In genomic region chr2:50493597-50494335, GRCm38 (mm10) we compare ENCODE assay signal across 15 mouse cellular contexts.
DNase-seq lines count a peak whose midpoint lies in the region; ATAC-seq and TF ChIP-seq lines count a peak whose summit lies in the region.
"Had no signal": no experiment of that assay in that cellular context is flagged by ENCODE, and none has a peak within 500 bp of the region (broad histone marks: within the 10 kb centered on the region; RNA-seq: fewer than 3 reads in every experiment).

No protein-coding gene starts in this region.

- H3K9me3 ChIP-seq in limb, embryonic 13.5 days, result no peaks in the 10 kb centered on the region
- H3K9me3 ChIP-seq in limb, embryonic 10.5 days (replicated peaks), result no peaks in the 10 kb centered on the region
- no peaks in the 10 kb centered on the region for H3K9me3 ChIP-seq in CH12.LX (replicated peaks; ENCODE audit: low read length)
- H3K9me3 ChIP-seq: embryonic facial prominence, embryonic 13.5 days; forebrain, embryonic 12.5 days; liver, embryonic 13.5 days; neural tube, embryonic 15.5 days had no signal

- TF ChIP-seq CTCF in CH12.LX (conservative IDR thresholded peaks at IDR 0.05 in 1 of 2, IDR thresholded peaks at IDR 0.05 in 1 of 2; ENCODE audit: low read depth in 2 of 2, low read length in 2 of 2) (no peak), Patski (IDR thresholded peaks at IDR 0.05) (no peak)
- no peak for TF ChIP-seq CTCF in thymus, adult 2 months (IDR thresholded peaks at IDR 0.05; ENCODE audit: borderline replicate concordance, control insufficient read depth, extremely low read depth, insufficient read depth, low read length, poor library complexity)

- H3K36me3 ChIP-seq in limb, embryonic 13.5 days, result no peaks in the 10 kb centered on the region
- no peaks in the 10 kb centered on the region for H3K36me3 ChIP-seq in limb, embryonic 10.5 days
- no peaks in the 10 kb centered on the region for H3K36me3 ChIP-seq in CH12.LX (replicated peaks in 1 of 2; ENCODE audit: control insufficient read depth in 1 of 2, insufficient read depth in 1 of 2, low read length in 1 of 2)
- H3K36me3 ChIP-seq in thymus, adult 2 months (ENCODE audit: control insufficient read depth, insufficient read depth, low read length), result no peaks in the 10 kb centered on the region
- H3K36me3 ChIP-seq: embryonic facial prominence, embryonic 13.5 days; forebrain, embryonic 12.5 days; liver, embryonic 13.5 days; neural tube, embryonic 15.5 days had no signal

- dilution Hi-C loops in CH12.LX (cut with MboI; ENCODE audit: extremely low pct_ligation_motif_present, extremely low pct_unique_long_range_greater_than_20kb, low sequenced_read_pairs), result no loop called here

- peak; percentile 48; the same call in 1 of the 2 replicates for ATAC-seq in limb, embryonic 13.5 days (ENCODE audit: low FRiP score, low read depth)
- no peak for ATAC-seq in Patski
- ATAC-seq: hindbrain, embryonic 16.5 days had no signal

- no peak overlapping the region for H3K4me2 ChIP-seq in limb, embryonic 13.5 days (replicated peaks)
- no peak overlapping the region for H3K4me2 ChIP-seq in CH12.LX (ENCODE audit: insufficient read depth, low read depth, poor library complexity, severe bottlenecking)
- H3K4me2 ChIP-seq: embryonic facial prominence, embryonic 13.5 days; forebrain, embryonic 12.5 days; liver, embryonic 13.5 days; neural tube, embryonic 15.5 days had no signal

- H3K4me3 ChIP-seq in limb, embryonic 13.5 days, result no peak overlapping the region
- no peak overlapping the region for H3K4me3 ChIP-seq in limb, embryonic 10.5 days
- no peak overlapping the region for H3K4me3 ChIP-seq in CH12.LX (replicated peaks in 1 of 3; ENCODE audit: low read depth in 2 of 3, low read length in 2 of 3, poor library complexity in 1 of 3)
- H3K4me3 ChIP-seq in thymus, adult 2 months (ENCODE audit: control insufficient read depth, insufficient read depth, low read length), result no peak overlapping the region
- H3K4me3 ChIP-seq: embryonic facial prominence, embryonic 13.5 days; forebrain, embryonic 12.5 days; liver, embryonic 13.5 days; neural tube, embryonic 15.5 days had no signal

- H3K27me3 ChIP-seq in limb, embryonic 13.5 days, result no peaks in the 10 kb centered on the region
- H3K27me3 ChIP-seq in limb, embryonic 10.5 days (ENCODE audit: low read depth, poor library complexity, severe bottlenecking), result no peaks in the 10 kb centered on the region
- H3K27me3 ChIP-seq in CH12.LX (replicated peaks) (no peaks in the 10 kb centered on the region), Patski (no peaks in the 10 kb centered on the region)
- H3K27me3 ChIP-seq in thymus, adult 2 months (ENCODE audit: control insufficient read depth, insufficient read depth, low read length), result no peaks in the 10 kb centered on the region
- H3K27me3 ChIP-seq: embryonic facial prominence, embryonic 13.5 days; forebrain, embryonic 12.5 days; liver, embryonic 13.5 days; neural tube, embryonic 15.5 days had no signal

- POLR2A ChIA-PET in Patski (lab: Charles Lee), result no interaction called here

- no peak for TF ChIP-seq RAD21 in CH12.LX (IDR thresholded peaks at IDR 0.05; ENCODE audit: low read depth, low read length)

- H3K79me2 ChIP-seq in CH12.LX (replicated peaks; ENCODE audit: control insufficient read depth, extremely low read depth, insufficient read depth, poor library complexity, severe bottlenecking), result no peaks in the 10 kb centered on the region

- in situ Hi-C loops in CH12.LX (cut with MboI; ENCODE audit: low pct_ligation_motif_present, low pct_unique_long_range_greater_than_20kb, low sequenced_read_pairs) (no loop called here), Patski (cut with MboI; ENCODE audit: low pct_unique_long_range_greater_than_20kb) (no loop called here)

- TF ChIP-seq EP300 in CH12.LX (IDR thresholded peaks at IDR 0.05; ENCODE audit: low read length), result no peak

- TF ChIP-seq POLR2A in CH12.LX (IDR thresholded peaks at IDR 0.05; ENCODE audit: low read depth, low read length), result no peak
- no peak for TF ChIP-seq POLR2A in thymus, adult 2 months (IDR thresholded peaks at IDR 0.05; ENCODE audit: control insufficient read depth, extremely low read depth, insufficient read depth, low read length, poor library complexity)

- H3K4me1 ChIP-seq in limb, embryonic 13.5 days, result peaks cover 11% of the 10 kb centered on the region
- no peaks in the 10 kb centered on the region for H3K4me1 ChIP-seq in limb, embryonic 10.5 days
- H3K4me1 ChIP-seq in CH12.LX (ENCODE audit: control insufficient read depth in 1 of 2, insufficient read depth in 2 of 2), result peaks cover 0 to 11% of the 10 kb centered on the region in 2 experiments; a peak in 2 of 4 replicates
- H3K4me1 ChIP-seq in thymus, adult 2 months (replicated peaks; ENCODE audit: control insufficient read depth, insufficient read depth, low read length), result peaks cover 8% of the 10 kb centered on the region
- H3K4me1 ChIP-seq: forebrain, embryonic 12.5 days; liver, embryonic 13.5 days; neural tube, embryonic 15.5 days had no signal

- H3K9ac ChIP-seq in limb, embryonic 13.5 days, result no peak overlapping the region
- H3K9ac ChIP-seq in CH12.LX (ENCODE audit: insufficient read depth, low read depth), result no peak overlapping the region
- H3K9ac ChIP-seq: embryonic facial prominence, embryonic 13.5 days; forebrain, embryonic 12.5 days; liver, embryonic 13.5 days; neural tube, embryonic 15.5 days had no signal

- no peak overlapping the region for H3K27ac ChIP-seq in limb, embryonic 13.5 days
- H3K27ac ChIP-seq in limb, embryonic 10.5 days, result no peak overlapping the region
- no peak overlapping the region for H3K27ac ChIP-seq in CH12.LX (ENCODE audit: insufficient read depth, low read depth)
- H3K27ac ChIP-seq in thymus, adult 2 months (ENCODE audit: control insufficient read depth, insufficient read depth, low read length), result peak overlapping the region; percentile 45; the same call in 1 of the 2 replicates
- H3K27ac ChIP-seq: embryonic facial prominence, embryonic 13.5 days; forebrain, embryonic 12.5 days; liver, embryonic 13.5 days; neural tube, embryonic 15.5 days had no signal

- WGBS in limb, embryonic 13.5 days, result 76% methylated on average over 4 of the region's 4 CpGs
- 91% methylated on average over 4 of the region's 4 CpGs for WGBS in limb, embryonic 10.5 days
- WGBS in thymus, adult 2 months, result 17% methylated on average over 4 of the region's 4 CpGs

- no peak for DNase-seq in limb, embryonic 10.5 days (ENCODE audit: low spot score)
- peak; percentile 21 for DNase-seq in CH12.LX (ENCODE audit: extremely low read depth)
- peak; percentile 10 for DNase-seq in Patski (ENCODE audit: low read depth, low spot score)
- DNase-seq in thymus, adult 2 months, result peak; percentile 35
- no peak for DNase-seq in right cerebral cortex, postnatal 10 days (ENCODE audit: low spot score in 2 of 2)
- no peak for DNase-seq in layer of hippocampus, adult 9-11 months
- DNase-seq: cerebellum, postnatal 36 days; kidney, adult 11 months; liver, embryonic 13.5 days; right cerebral cortex, postnatal 14 days had no signal

- CTCF ChIA-PET in Patski (lab: Charles Lee), result no interaction called here

TF ChIP-seq in CH12.LX, 34 proteins besides CTCF, POLR2A, EP300 and RAD21:
- TF ChIP-seq NELFE (IDR thresholded peaks at IDR 0.05; ENCODE audit: low read depth, low read length) (no peak), TCF12 (IDR thresholded peaks at IDR 0.05; ENCODE audit: low read depth, low read length) (no peak), CHD2 (IDR thresholded peaks at IDR 0.05; ENCODE audit: low read length) (no peak), NRF1 (IDR thresholded peaks at IDR 0.05; ENCODE audit: low read depth, low read length) (no peak), ZC3H11A (IDR thresholded peaks at IDR 0.05; ENCODE audit: low read depth, low read length) (no peak), POLR2AphosphoS2 (IDR thresholded peaks at IDR 0.05; ENCODE audit: low read depth, low read length) (no peak), MEF2A (IDR thresholded peaks at IDR 0.05; ENCODE audit: borderline replicate concordance, low read depth, low read length) (no peak), ZMIZ1 (IDR thresholded peaks at IDR 0.05; ENCODE audit: low read depth, low read length) (no peak), PAX5 (IDR thresholded peaks at IDR 0.05; ENCODE audit: low read length) (no peak), HCFC1 (IDR thresholded peaks at IDR 0.05; ENCODE audit: low read depth, low read length) (no peak), MAX (IDR thresholded peaks at IDR 0.05; ENCODE audit: low read length) (no peak), MYC (IDR thresholded peaks at IDR 0.05; ENCODE audit: low read depth, low read length) (no peak), MAZ (IDR thresholded peaks at IDR 0.05; ENCODE audit: low read depth, low read length) (no peak), BHLHE40 (IDR thresholded peaks at IDR 0.05; ENCODE audit: low read depth, low read length) (no peak), ZNF384 (IDR thresholded peaks at IDR 0.05; ENCODE audit: low read depth, low read length) (no peak)
TF ChIP-seq in CH12.LX: peak in this region for 0.

Comparison
In these comparisons a context has a peak if more than half of its experiments do, and no peak if none do; other contexts are left out.
1. DNase-seq: peak in CH12.LX (single experiment), Patski (single experiment) and thymus, adult 2 months (single experiment); none in limb, embryonic 10.5 days (single experiment), right cerebral cortex, postnatal 10 days (0 of 2) and layer of hippocampus, adult 9-11 months (single experiment).